Comparison of ENCODE assay signal across 8 mouse cellular contexts in the genomic region with DNA sequence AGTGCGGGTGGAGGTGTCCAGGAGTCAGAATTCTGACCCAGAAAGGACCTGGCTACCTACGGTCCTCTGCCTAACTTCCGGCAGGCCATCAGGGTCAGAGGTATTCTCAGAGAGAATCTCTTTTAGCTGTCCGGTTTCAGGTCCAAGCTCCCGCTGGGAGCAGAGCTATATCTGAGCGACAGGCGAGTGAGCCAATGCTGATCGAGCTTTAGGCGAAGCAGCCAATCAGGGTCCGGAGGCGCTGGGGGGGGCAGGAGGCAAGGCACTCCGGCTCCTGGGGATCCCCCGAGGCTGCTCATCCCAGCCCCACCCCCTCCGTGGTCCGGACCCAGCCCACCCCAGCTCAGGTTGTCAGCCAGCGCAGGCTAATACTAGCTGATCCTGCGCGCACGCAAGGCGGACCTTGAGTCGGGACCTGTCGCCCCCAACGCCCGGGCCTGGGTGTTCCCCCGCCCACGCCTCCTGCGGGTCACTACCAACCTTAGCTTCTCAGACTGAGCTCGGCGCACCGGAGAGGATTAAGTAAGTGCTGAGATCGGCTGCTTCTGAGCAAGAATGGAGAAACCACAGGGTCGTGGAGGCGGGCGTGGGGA. TPM values are rescaled to one million over a fixed set of nuclear protein-coding genes. Genes with fewer than 3 reads are reported as not detected.
A peak's percentile ranks its signal among the peaks of the same experiment; 100 is the strongest.
DNase-seq lines count a peak whose midpoint lies in the region; ATAC-seq and TF ChIP-seq lines count a peak whose summit lies in the region.

Gene 6430571L13Rik, plus strand, starts transcription at position 336 of the 593 bp plus-strand sequence.

- H3K27me3 ChIP-seq in ES-Bruce4 (ENCODE audit: control insufficient read depth, insufficient read depth, low read length, poor library complexity, severe bottlenecking), result peaks cover 2% of the 10 kb centered on the region; the same call in 1 of the 2 replicates
- no peaks in the 10 kb centered on the region for H3K27me3 ChIP-seq in forebrain, embryonic 15.5 days
- no peaks in the 10 kb centered on the region for H3K27me3 ChIP-seq in lung, embryonic 14.5 days (ENCODE audit: insufficient read depth, low read length)
- H3K27me3 ChIP-seq in thymus, adult 2 months (ENCODE audit: control insufficient read depth, insufficient read depth, low read length), result no peaks in the 10 kb centered on the region

- H3K9me3 ChIP-seq in ES-Bruce4 (replicated peaks; ENCODE audit: control insufficient read depth, insufficient read depth, low read length, poor library complexity, severe bottlenecking), result no peaks in the 10 kb centered on the region
- no peaks in the 10 kb centered on the region for H3K9me3 ChIP-seq in forebrain, embryonic 15.5 days
- no peaks in the 10 kb centered on the region for H3K9me3 ChIP-seq in lung, embryonic 14.5 days (ENCODE audit: low read depth, low read length)

- TF ChIP-seq EP300 in ES-Bruce4 (IDR thresholded peaks at IDR 0.05; ENCODE audit: insufficient read depth, low read depth, low read length), result no peak

- peak within 1 kb of the TSS; percentile 72 for H3K4me2 ChIP-seq in forebrain, embryonic 15.5 days (replicated peaks)
- H3K4me2 ChIP-seq in lung, embryonic 14.5 days, result peak within 1 kb of the TSS; percentile 73

- H3K27ac ChIP-seq in ES-Bruce4 (ENCODE audit: insufficient read depth, low read length), result no peak within 1 kb of the TSS
- no peak within 1 kb of the TSS for H3K27ac ChIP-seq in forebrain, embryonic 15.5 days (replicated peaks)
- peak within 1 kb of the TSS; percentile 79 for H3K27ac ChIP-seq in layer of hippocampus, adult 2 months
- H3K27ac ChIP-seq in lung, embryonic 14.5 days (ENCODE audit: low read depth), result no peak within 1 kb of the TSS
- peak within 1 kb of the TSS; percentile 83 for H3K27ac ChIP-seq in olfactory bulb, adult 2 months (ENCODE audit: insufficient read depth, low read depth, low read length)
- H3K27ac ChIP-seq in thymus, adult 2 months (ENCODE audit: control insufficient read depth, insufficient read depth, low read length), result no peak within 1 kb of the TSS

- TF ChIP-seq POLR2A in ES-Bruce4 (IDR thresholded peaks at IDR 0.05; ENCODE audit: insufficient read depth, low read length), result no peak
- TF ChIP-seq POLR2A in olfactory bulb, adult 2 months (IDR thresholded peaks at IDR 0.05; ENCODE audit: insufficient read depth, low read depth, low read length), result no peak
- TF ChIP-seq POLR2A in thymus, adult 2 months (IDR thresholded peaks at IDR 0.05; ENCODE audit: control insufficient read depth, extremely low read depth, insufficient read depth, low read length, poor library complexity), result 0 out of 2 replicates have a peak, but pooled peaks have one; percentile 31

- peak within 1 kb of the TSS; percentile 71 for H3K4me3 ChIP-seq in ES-Bruce4 (ENCODE audit: low read depth, low read length)
- H3K4me3 ChIP-seq in forebrain, embryonic 15.5 days, result peak within 1 kb of the TSS; percentile 73
- peak within 1 kb of the TSS; percentile 89 for H3K4me3 ChIP-seq in layer of hippocampus, adult 2 months
- peak within 1 kb of the TSS; percentile 47 for H3K4me3 ChIP-seq in lung, embryonic 14.5 days (ENCODE audit: low read depth, low read length)
- peak within 1 kb of the TSS; percentile 81 for H3K4me3 ChIP-seq in olfactory bulb, adult 2 months (ENCODE audit: insufficient read depth, low read depth, low read length)
- H3K4me3 ChIP-seq in thymus, adult 2 months (ENCODE audit: control insufficient read depth, insufficient read depth, low read length), result peak within 1 kb of the TSS; percentile 51

- no peaks in the 10 kb centered on the region for H3K36me3 ChIP-seq in ES-Bruce4 (ENCODE audit: control insufficient read depth, insufficient read depth, low read length, poor library complexity, severe bottlenecking)
- no peaks in the 10 kb centered on the region for H3K36me3 ChIP-seq in forebrain, embryonic 15.5 days
- no peaks in the 10 kb centered on the region for H3K36me3 ChIP-seq in lung, embryonic 14.5 days (ENCODE audit: insufficient read depth)
- H3K36me3 ChIP-seq in thymus, adult 2 months (ENCODE audit: control insufficient read depth, insufficient read depth, low read length), result no peaks in the 10 kb centered on the region

- TF ChIP-seq CTCF in ES-Bruce4 (IDR thresholded peaks at IDR 0.05; ENCODE audit: low read depth, low read length), result no peak
- TF ChIP-seq CTCF in layer of hippocampus, adult 2 months (conservative IDR thresholded peaks at IDR 0.05), result no peak
- no peak for TF ChIP-seq CTCF in lung, embryonic 14.5 days (IDR thresholded peaks at IDR 0.05; ENCODE audit: low read depth)
- TF ChIP-seq CTCF in olfactory bulb, adult 2 months (IDR thresholded peaks at IDR 0.05; ENCODE audit: insufficient read depth, low read depth, low read length), result no peak
- TF ChIP-seq CTCF in thymus, adult 2 months (IDR thresholded peaks at IDR 0.05; ENCODE audit: borderline replicate concordance, control insufficient read depth, extremely low read depth, insufficient read depth, low read length, poor library complexity), result no peak

- intact Hi-C loops in heart, postnatal 36 days (cut with DNase I), result no loop called here

- peak; percentile 81 for DNase-seq in c-Kit-positive CD71-positive TER-119-positive erythroid progenitor cells, embryonic 14.5 days (ENCODE audit: low spot score)
- DNase-seq in heart, postnatal 36 days, result peak; percentile 93 to 95
- peak; percentile 90 to 91 for DNase-seq in layer of hippocampus, adult 2 months (ENCODE audit: low spot score in 2 of 2)
- peak; percentile 97 for DNase-seq in lung, embryonic 14.5 days
- peak; percentile 87 for DNase-seq in thymus, adult 2 months

- peak; percentile 92 for ATAC-seq in forebrain, embryonic 15.5 days (replicated peaks)
- peak; percentile 94 for ATAC-seq in lung, embryonic 14.5 days (ENCODE audit: insufficient read depth)

- H3K9ac ChIP-seq in ES-Bruce4 (ENCODE audit: low read depth, poor library complexity, severe bottlenecking), result peak within 1 kb of the TSS; percentile 53
- peak within 1 kb of the TSS; percentile 74 for H3K9ac ChIP-seq in forebrain, embryonic 15.5 days (replicated peaks)
- H3K9ac ChIP-seq in lung, embryonic 14.5 days, result peak within 1 kb of the TSS; percentile 48

- no peaks in the 10 kb centered on the region for H3K4me1 ChIP-seq in ES-Bruce4 (ENCODE audit: control insufficient read depth, insufficient read depth, low read length)
- H3K4me1 ChIP-seq in forebrain, embryonic 15.5 days, result peaks cover 24% of the 10 kb centered on the region
- H3K4me1 ChIP-seq in lung, embryonic 14.5 days (ENCODE audit: insufficient read depth), result peaks cover 10% of the 10 kb centered on the region
- H3K4me1 ChIP-seq in olfactory bulb, adult 2 months (ENCODE audit: control insufficient read depth, insufficient read depth, low read length), result peaks cover 23% of the 10 kb centered on the region
- peaks cover 31% of the 10 kb centered on the region for H3K4me1 ChIP-seq in thymus, adult 2 months (replicated peaks; ENCODE audit: control insufficient read depth, insufficient read depth, low read length)

- WGBS in forebrain, embryonic 15.5 days, result 1% methylated on average over 34 of the region's 34 CpGs
- under 1% methylated on average over 34 of the region's 34 CpGs for WGBS in lung, embryonic 14.5 days
- WGBS in olfactory bulb, adult 2 months, result 2% methylated on average over 34 of the region's 34 CpGs
- WGBS in thymus, adult 2 months, result under 1% methylated on average over 34 of the region's 34 CpGs

RNA-seq across cellular contexts. Expression of gene 6430571L13Rik, which starts in this region (rescaled TPM):
- 0.30 and 0.43 TPM in 2 replicates for polyA plus RNA-seq in ES-Bruce4 (2011; ENCODE audit: insufficient read depth, insufficient read length, low read depth, missing spikeins)
- 4.1 and 4.5 TPM in 2 replicates for polyA plus RNA-seq in forebrain, embryonic 15.5 days (2015; fragmentation: Nextera tagmentation; extraction: Ambion mirVana)
- total RNA-seq in heart, postnatal 36 days (2021), result 1 to 10 TPM; 4.2 to 5.3 TPM
- 1 to 10 TPM; 2.5 to 2.9 TPM for total RNA-seq in layer of hippocampus, adult 2 months (2021)
- 0.27 and 0.28 TPM in 2 replicates for polyA plus RNA-seq in lung, embryonic 14.5 days (2014; fragmentation: Nextera tagmentation; extraction: Ambion mirVana)
- polyA plus RNA-seq in olfactory bulb, adult 2 months (2012; ENCODE audit: insufficient read depth, insufficient read length, low replicate concordance, missing spikeins), result not detected in 2 replicates
- 0.91 and 1.2 TPM in 2 replicates for polyA plus RNA-seq in thymus, adult 2 months (2012; rRNA removed)

Comparison
In these comparisons a context has a peak if more than half of its experiments do, and no peak if none do; other contexts are left out.
1. Peak in DNase-seq, ATAC-seq, H3K4me3 ChIP-seq, H3K9ac ChIP-seq and H3K4me2 ChIP-seq in lung, embryonic 14.5 days; RNA of the gene not detected or under 1 TPM.
2. H3K27ac ChIP-seq: peak in layer of hippocampus, adult 2 months (single experiment) and olfactory bulb, adult 2 months (single experiment); none in ES-Bruce4 (single experiment), forebrain, embryonic 15.5 days (single experiment), lung, embryonic 14.5 days (single experiment) and thymus, adult 2 months (single experiment).
3. Peak in every context shown above with its lines, with median percentiles within 50 percentile points of each other: H3K4me3 ChIP-seq, H3K9ac ChIP-seq and DNase-seq.